15 mouse cellular contexts compared by ENCODE assay signal in genomic region chr9:31145272-31145925, GRCm38 (mm10). TPM values are rescaled to one million over a fixed set of nuclear protein-coding genes. Genes with fewer than 3 reads are reported as not detected.
DNase-seq lines count a peak whose midpoint lies in the region; TF ChIP-seq lines count a peak whose summit lies in the region.
"Had no signal": no experiment of that assay in that cellular context is flagged by ENCODE, and none has a peak within 500 bp of the region (broad histone marks: within the 10 kb centered on the region; RNA-seq: fewer than 3 reads in every experiment).

No protein-coding gene starts in this region.

- intact Hi-C loops in gastrocnemius, adult 2 months (cut with DNase I) = no loop called here

- H3K79me2 ChIP-seq in CH12.LX (replicated peaks; ENCODE audit: control insufficient read depth, extremely low read depth, insufficient read depth, poor library complexity, severe bottlenecking) = no peaks in the 10 kb centered on the region

- no peak for TF ChIP-seq CTCF in CH12.LX (conservative IDR thresholded peaks at IDR 0.05 in 1 of 2, IDR thresholded peaks at IDR 0.05 in 1 of 2; ENCODE audit: low read depth in 2 of 2, low read length in 2 of 2)
- no peak for TF ChIP-seq CTCF in gastrocnemius, adult 2 months (IDR thresholded peaks at IDR 0.05)

- TF ChIP-seq RAD21 in CH12.LX (IDR thresholded peaks at IDR 0.05; ENCODE audit: low read depth, low read length) = no peak; the same call in 1 of the 2 replicates

- no peak for TF ChIP-seq POLR2A in CH12.LX (IDR thresholded peaks at IDR 0.05; ENCODE audit: low read depth, low read length)

- peaks cover 5 to 12% of the 10 kb centered on the region in 2 experiments for H3K36me3 ChIP-seq in CH12.LX (replicated peaks in 1 of 2; ENCODE audit: control insufficient read depth in 1 of 2, insufficient read depth in 1 of 2, low read length in 1 of 2)

- in situ Hi-C loops in CH12.LX (cut with MboI; ENCODE audit: low pct_ligation_motif_present, low pct_unique_long_range_greater_than_20kb, low sequenced_read_pairs) = no loop called here

- 0 out of 2 replicates have a peak, but pooled peaks have one; percentile 32 for TF ChIP-seq EP300 in CH12.LX (IDR thresholded peaks at IDR 0.05; ENCODE audit: low read length)

- H3K27ac ChIP-seq in CH12.LX (ENCODE audit: insufficient read depth, low read depth) = no peak overlapping the region
- H3K27ac ChIP-seq in gastrocnemius, adult 2 months = no peak overlapping the region
- H3K27ac ChIP-seq: embryonic facial prominence, embryonic 10.5 days; forebrain, embryonic 15.5 days; liver, embryonic 14.5 days had no signal

- peaks cover 20 to 69% of the 10 kb centered on the region in 2 experiments for H3K4me1 ChIP-seq in CH12.LX (ENCODE audit: control insufficient read depth in 1 of 2, insufficient read depth in 2 of 2)
- H3K4me1 ChIP-seq: embryonic facial prominence, embryonic 10.5 days; forebrain, embryonic 15.5 days had no signal

- peak; percentile 88 for DNase-seq in layer of hippocampus, adult 9-11 months
- DNase-seq in layer of hippocampus, adult 9-10 months (ENCODE audit: low spot score) = no peak
- peak; percentile 86 for DNase-seq in CH12.LX (ENCODE audit: extremely low read depth)
- peak; percentile 28 for DNase-seq in brain, adult 2 months (ENCODE audit: low read depth, low spot score)
- peak; percentile 34 to 47 for DNase-seq in kidney, postnatal 36 days
- DNase-seq in gastrocnemius, adult 2 months = no peak
- no peak for DNase-seq in thymus, postnatal 36 days
- DNase-seq: cerebellum, adult 18-20 months; gastrocnemius, postnatal 14 days; right cerebral cortex, adult 18-20 months had no signal

- dilution Hi-C loops in CH12.LX (cut with MboI; ENCODE audit: extremely low pct_ligation_motif_present, extremely low pct_unique_long_range_greater_than_20kb, low sequenced_read_pairs) = no loop called here

- H3K27me3 ChIP-seq in CH12.LX (replicated peaks) = no peaks in the 10 kb centered on the region
- H3K27me3 ChIP-seq: forebrain, embryonic 15.5 days had no signal

- H3K9me3 ChIP-seq in CH12.LX (replicated peaks; ENCODE audit: low read length) = no peaks in the 10 kb centered on the region
- H3K9me3 ChIP-seq: embryonic facial prominence, embryonic 10.5 days; forebrain, embryonic 15.5 days; G1E had no signal

- H3K4me2 ChIP-seq in CH12.LX (ENCODE audit: insufficient read depth, low read depth, poor library complexity, severe bottlenecking) = no peak overlapping the region
- H3K4me2 ChIP-seq: forebrain, embryonic 15.5 days; midbrain, embryonic 11.5 days had no signal

- no peak overlapping the region for H3K9ac ChIP-seq in CH12.LX (ENCODE audit: insufficient read depth, low read depth)
- H3K9ac ChIP-seq: forebrain, embryonic 15.5 days; liver, embryonic 14.5 days had no signal

- no peak overlapping the region for H3K4me3 ChIP-seq in CH12.LX (replicated peaks in 1 of 3; ENCODE audit: low read depth in 2 of 3, low read length in 2 of 3, poor library complexity in 1 of 3)
- no peak overlapping the region for H3K4me3 ChIP-seq in gastrocnemius, adult 2 months
- H3K4me3 ChIP-seq: embryonic facial prominence, embryonic 10.5 days; forebrain, embryonic 15.5 days had no signal

TF ChIP-seq in CH12.LX, 34 proteins besides CTCF, POLR2A, EP300 and RAD21:
- TF ChIP-seq BHLHE40 (IDR thresholded peaks at IDR 0.05; ENCODE audit: low read depth, low read length) (peak; percentile 94), ELF1 (IDR thresholded peaks at IDR 0.05; ENCODE audit: low read depth, low read length) (peak; percentile 52; the same call in 1 of the 2 replicates), E2F4 (IDR thresholded peaks at IDR 0.05; ENCODE audit: insufficient replicate concordance, low read depth, low read length) (no peak), MXI1 (IDR thresholded peaks at IDR 0.05; ENCODE audit: low read depth, low read length) (peak; percentile 32; the same call in 1 of the 2 replicates), IRF4 (IDR thresholded peaks at IDR 0.05; ENCODE audit: low read depth, low read length) (peak; percentile 53; the same call in 1 of the 2 replicates), GABPA (IDR thresholded peaks at IDR 0.05; ENCODE audit: insufficient replicate concordance, low read depth, low read length) (no peak), MAX (IDR thresholded peaks at IDR 0.05; ENCODE audit: low read length) (peak; percentile 64; the same call in 1 of the 2 replicates), SMC3 (IDR thresholded peaks at IDR 0.05; ENCODE audit: low read depth, low read length) (no peak), ETS1 (conservative IDR thresholded peaks at IDR 0.05; ENCODE audit: low read depth, low read length) (peak; percentile 79)
TF ChIP-seq in CH12.LX: peak in this region for 6.

RNA-seq across cellular contexts. Expression of gene St14, which starts 13.7 kb away (rescaled TPM):
- 8.9 and 10.9 TPM in 2 replicates for total RNA-seq in CH12.LX (2012; rRNA removed)
- 4.3 and 5.2 TPM in 2 replicates for total RNA-seq in CH12.LX (2014; rRNA removed)
- 8.6 and 9.6 TPM in 2 replicates for polyA plus RNA-seq in CH12.LX (2012; ENCODE audit: insufficient read length, low read depth)
- under 1 TPM in 1 of 2 experiments, not detected in 1; 0.08 TPM for total RNA-seq in gastrocnemius, adult 2 months (2021)
- polyA plus RNA-seq: G1E had no signal

Comparison
In these comparisons a context has a peak if more than half of its experiments do, and no peak if none do; other contexts are left out.
1. DNase-seq: peak in layer of hippocampus, adult 9-11 months (single experiment), CH12.LX (single experiment), brain, adult 2 months (single experiment) and kidney, postnatal 36 days (2 of 2); none in layer of hippocampus, adult 9-10 months (single experiment), gastrocnemius, adult 2 months (single experiment) and thymus, postnatal 36 days (0 of 2).
2. RNA of gene St14, which starts 13.7 kb away (total RNA-seq): 4.3 to 10.9 TPM in CH12.LX; 0.08 TPM in gastrocnemius, adult 2 months; every median in the first group is over 4 times any median in the second.